Mouse (Mus musculus) neutrophil, adult 59 days (primary cell): Measurements from ENCODE around the gene Herc4. TPM values are rescaled to one million over a fixed set of nuclear protein-coding genes. Genes with fewer than 3 reads are reported as not detected.

ENCODE experiments used
- total RNA-seq, 2 experiments: library from RNA; stranded (reverse); gene quantifications; 1 replicate in 1 of 2; 2 replicates in 1 of 2; pipeline ENCODE4 v1.2.4; 2023

Gene Herc4
- total RNA-seq: 100 to 1,000 TPM; 184 to 206 TPM

GRCm38 (mm10) chr10:63243493-63244054, at the start of gene Herc4:
Gene Herc4 (plus strand): TSS chr10:63243810.

GRCm38 (mm10) chr10:63203728-63204127, 39.9 kb upstream of the Herc4 start, which contains the start of gene Mypn:
Gene Mypn (minus strand): TSS chr10:63203952.

Other genes with a start within 250 kb of the Herc4 start
- gene Hnrnph3, start 219.6 kb upstream of the Herc4 start, total RNA-seq: 10 to 100 TPM; 34.0 to 52.3 TPM
- under 1 TPM; 0.27 to 0.49 TPM for gene Pbld2, start 219.5 kb upstream of the Herc4 start, total RNA-seq
- not detected for gene Pbld1, start 183.6 kb upstream of the Herc4 start, total RNA-seq
- gene Atoh7, start 144.2 kb upstream of the Herc4 start, total RNA-seq: not detected
- not detected for gene Mypn, start 39.9 kb upstream of the Herc4 start, total RNA-seq
- 10 to 100 TPM; 21.7 to 26.0 TPM for gene Sirt1, start 137.9 kb downstream of the Herc4 start, total RNA-seq
- 1 to 10 TPM; 1.0 to 3.9 TPM for gene Dnajc12, start 138.6 kb downstream of the Herc4 start, total RNA-seq
- gene Gm7075, start 178.0 kb downstream of the Herc4 start, total RNA-seq: not detected
- not detected for gene Ctnna3, start 186.3 kb downstream of the Herc4 start, total RNA-seq